Mouse (Mus musculus) left cerebral cortex, adult 11 months (tissue): Measurements from ENCODE around the gene Abcg8.
A peak's percentile ranks its signal among the peaks of the same experiment; 100 is the strongest.

Source experiments
- DNase-seq: peaks from one replicate; pipeline ENCODE4 v3.0.0; 2022; ENCODE audit warnings: low spot score

Gene Abcg8

GRCm38 (mm10) chr17:84658951-84659350 lies 17.2 kb upstream of the Abcg8 start:
- no peak for DNase-seq

DNA sequence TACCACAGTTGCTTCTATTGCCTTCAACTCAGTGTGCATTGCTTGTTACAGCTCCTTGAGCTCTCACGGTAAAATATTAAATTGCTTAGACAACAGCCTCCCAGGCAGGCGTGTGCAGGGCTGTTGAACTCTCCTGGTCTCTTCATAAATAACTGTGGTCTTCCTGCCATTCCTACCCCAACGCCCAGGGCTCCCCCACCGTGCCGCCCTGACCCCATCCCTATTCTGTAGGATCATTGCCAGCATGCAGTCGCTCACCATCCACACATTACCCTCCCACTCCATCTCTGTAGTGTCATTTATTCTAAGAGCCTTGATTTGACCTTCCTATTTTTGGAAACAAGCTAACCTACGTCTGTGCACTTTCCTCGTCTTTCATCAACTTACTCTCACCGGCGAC lies 11.0 kb upstream of the Abcg8 start:
- DNase-seq: no peak

GRCm38 (mm10) chr17:84665691-84666090 lies 10.4 kb upstream of the Abcg8 start:
- DNase-seq: no peak

DNA sequence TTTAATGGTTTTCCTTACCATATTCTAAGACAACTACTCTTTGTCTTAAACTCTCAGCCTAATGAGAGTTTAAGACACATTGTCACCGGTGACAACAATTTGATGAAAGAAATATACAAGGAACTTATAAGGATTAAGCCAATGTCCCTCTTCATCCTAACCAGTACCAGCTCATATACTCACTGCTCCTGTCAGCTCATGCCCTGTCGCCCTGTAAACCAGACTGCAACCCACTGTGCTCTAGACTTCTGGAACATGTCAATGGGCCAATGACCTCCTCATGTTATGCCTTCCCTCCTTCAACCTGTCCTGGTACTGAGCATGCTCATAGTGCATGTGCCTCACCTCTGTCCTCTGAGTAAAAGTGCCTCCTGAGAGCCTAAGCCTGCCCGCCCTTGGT lies 8.3 kb upstream of the Abcg8 start:
- DNase-seq: no peak

- no peak for DNase-seq
These were observed 3.4 kb upstream of the Abcg8 start for GRCm38 (mm10) chr17:84672376-84673369.

- DNase-seq: no peak
These were observed 2.1 kb upstream of the Abcg8 start for GRCm38 (mm10) chr17:84674048-84674447.

DNA sequence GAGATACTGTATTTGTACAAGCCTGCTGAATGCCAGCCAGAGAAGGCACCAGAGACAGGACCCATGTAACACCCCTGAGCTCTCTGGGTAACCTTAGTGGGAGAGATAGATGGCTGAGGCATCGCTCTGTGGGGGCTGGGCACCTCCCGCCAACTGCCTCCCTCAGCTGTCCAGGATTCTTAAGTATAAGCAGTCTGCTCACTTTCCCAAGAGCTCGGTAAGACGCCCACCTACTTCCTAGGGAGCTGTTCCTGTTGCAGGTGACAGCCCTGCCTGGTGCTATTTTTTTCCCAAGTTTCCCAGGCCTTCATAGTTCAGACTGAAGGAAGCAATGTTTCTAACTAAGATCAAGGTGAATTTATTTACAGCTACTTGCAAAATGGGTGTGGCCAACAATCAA lies 898 bp upstream of the Abcg8 start:
- DNase-seq: peak; percentile 28

GRCm38 (mm10) chr17:84677595-84677994 lies 1.5 kb downstream of the Abcg8 start:
- DNase-seq: no peak

DNA sequence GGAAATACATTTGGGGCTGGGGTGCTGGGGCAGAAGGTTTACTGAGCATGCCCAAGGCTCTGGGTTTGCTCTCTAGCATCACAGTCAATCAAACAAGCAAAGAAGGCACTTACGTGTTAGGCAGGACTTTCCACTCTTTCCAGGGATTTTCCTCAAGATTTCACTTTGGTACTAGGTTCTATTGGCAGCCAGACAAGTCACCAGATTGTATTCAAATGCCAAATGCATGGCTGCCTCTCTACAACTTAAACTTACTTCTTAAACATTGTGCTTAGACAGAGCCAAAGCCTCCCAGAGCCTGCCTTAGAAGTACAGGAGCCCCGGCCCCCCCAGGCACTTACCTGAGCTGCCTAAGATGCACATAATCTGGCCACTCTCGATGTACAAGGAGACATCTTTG lies 5.6 kb downstream of the Abcg8 start:
- no peak for DNase-seq

DNA sequence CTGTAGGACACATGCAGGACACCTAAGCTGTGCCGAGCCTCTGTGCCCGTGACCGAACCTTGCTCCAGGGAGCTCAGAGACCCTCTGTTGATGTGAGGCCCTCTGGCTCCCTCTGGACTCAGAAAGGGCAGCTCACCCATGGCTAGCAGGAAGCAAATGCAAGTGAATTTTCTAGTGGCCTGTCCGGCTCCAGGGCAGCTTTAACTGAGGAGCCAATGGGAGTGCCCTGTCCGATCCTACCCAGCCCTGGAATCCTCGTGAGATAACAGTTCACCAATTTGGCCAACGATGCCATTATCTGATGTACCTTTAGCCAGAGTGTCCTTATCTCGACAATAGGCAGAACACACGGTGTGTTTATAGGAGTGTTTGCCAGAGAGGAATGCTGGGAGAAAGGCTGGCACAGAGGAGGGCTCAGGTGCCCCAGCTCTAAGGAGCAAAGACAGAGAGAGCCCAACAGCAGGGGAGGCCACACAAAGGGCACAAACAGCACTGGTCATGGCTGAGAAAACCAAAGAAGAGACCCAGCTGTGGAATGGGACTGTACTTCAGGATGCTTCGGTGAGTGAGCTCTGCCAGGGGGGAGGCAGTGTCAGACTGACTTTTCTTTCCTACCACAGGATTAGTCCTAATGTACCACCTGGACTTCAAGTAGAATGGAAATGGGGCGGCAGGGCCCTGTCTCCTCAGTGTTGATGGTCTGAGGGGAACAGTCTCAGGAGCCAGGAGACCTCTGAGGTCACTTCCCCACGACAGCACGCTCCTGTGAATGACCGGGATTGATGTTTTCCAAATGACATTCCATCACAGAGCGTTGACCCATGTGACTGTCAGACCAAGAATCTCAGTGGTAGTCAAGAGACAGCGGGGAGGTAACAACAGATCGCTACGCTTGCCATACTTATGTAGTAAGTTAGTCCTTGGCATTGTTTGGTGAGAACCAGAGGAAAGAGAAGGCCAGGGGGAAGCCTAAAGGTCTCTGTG lies 6.9 kb downstream of the Abcg8 start, which contains the start of gene Abcg5:
Abcg5 (minus strand) TSS at position 278 of the 984 bp plus-strand sequence.
- no peak for DNase-seq

DNA sequence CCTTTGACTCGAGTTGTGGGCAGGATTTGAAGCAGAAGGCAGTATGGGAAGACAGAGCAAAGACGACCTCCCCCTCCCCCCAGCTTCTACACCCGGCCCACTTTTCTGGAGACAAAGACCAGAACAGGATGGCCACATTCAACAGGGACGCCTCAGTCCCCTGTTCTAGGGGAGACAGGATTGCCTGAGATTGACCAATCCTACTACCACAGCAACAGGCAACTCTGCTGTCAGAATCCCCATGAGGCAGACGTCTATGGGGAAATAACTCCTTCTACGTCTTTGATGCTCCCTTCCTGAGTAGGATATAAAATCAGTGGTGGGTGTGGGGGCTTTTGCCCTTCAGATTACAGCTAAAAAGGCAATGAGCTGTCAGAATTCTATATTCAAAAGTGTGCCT lies 8.2 kb downstream of the Abcg8 start:
- no peak for DNase-seq

DNA sequence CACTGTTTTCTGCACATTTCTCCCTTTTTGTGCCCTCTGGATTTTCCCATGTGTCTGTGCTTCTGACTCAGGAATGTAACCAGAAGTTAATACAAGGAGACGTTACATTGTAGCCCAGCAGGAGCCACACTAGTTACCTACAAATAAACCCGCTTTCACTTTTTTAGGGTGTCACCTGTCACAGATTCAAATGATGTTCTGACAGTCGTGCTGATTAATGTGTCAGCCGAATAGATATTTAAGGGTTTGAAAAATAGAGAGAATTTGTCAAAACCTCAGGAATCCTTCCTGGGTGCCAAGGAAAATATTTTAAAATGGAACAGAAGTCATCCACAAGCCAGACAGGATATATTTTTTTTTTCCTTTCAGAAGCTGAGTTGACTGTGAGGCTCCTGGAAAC lies 9.2 kb downstream of the Abcg8 start:
- no peak for DNase-seq

DNA sequence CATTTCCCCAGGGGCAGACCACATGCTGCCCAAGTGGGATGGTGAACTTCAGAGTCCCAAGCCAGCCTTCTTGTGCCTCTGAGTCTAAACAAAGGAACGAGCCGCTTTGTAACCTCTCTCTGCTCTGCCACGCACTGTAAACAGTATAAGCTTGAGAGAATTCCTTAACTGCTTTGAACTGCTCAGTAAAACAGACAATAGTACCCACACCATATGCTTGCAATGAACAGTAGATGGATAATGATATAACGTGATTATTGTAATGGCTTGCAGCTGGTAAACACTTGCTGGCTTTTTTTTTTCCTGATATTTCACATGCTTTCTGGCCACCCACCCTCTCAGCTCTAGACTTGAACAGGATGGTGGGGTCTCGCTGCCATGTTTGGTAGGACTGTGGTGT lies 11.9 kb downstream of the Abcg8 start:
- DNase-seq: no peak

GRCm38 (mm10) chr17:84688834-84689233 lies 12.7 kb downstream of the Abcg8 start:
- no peak for DNase-seq

- DNase-seq: no peak
These were observed 13.2 kb downstream of the Abcg8 start for GRCm38 (mm10) chr17:84689316-84689715.

DNA sequence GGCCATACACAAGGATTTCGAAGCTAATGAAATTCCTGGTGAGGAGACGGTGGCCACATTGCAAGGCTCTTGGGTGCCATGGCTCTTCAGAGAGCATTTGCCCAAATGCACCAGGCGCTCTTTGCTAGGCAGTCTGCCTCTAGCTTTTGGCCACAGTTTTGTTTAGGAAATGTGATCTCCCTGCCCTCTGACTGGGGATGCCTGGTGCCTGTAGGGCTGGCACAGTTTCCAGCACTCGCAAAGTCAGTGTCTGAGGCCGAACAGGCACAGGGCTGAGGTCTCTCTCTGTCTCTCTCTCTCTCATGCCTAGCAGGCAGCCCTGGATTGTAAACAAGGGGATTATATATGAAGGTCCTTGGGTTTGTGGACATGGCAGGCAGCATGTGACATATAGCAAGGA lies 14.0 kb downstream of the Abcg8 start:
- DNase-seq: no peak

DNA sequence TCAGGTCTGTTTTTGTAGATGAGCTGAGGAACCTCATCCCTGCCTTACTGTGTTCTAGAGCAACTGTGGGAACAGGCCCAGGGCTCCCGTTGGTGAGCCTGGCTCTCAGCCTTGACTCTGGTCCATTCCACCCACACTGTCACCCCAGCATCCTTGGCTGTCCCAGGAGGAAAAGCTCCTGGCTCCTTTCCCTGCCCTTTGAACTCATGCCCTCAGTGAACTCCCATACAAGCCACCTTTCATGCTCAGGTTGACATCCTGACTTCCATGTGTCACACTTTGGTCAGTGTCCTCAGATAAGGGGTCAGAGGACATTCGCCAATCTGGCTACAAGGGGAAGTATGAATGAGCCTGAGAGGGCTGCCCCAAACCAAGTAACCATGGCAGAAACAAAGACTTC lies 17.6 kb downstream of the Abcg8 start:
- DNase-seq: no peak

DNA sequence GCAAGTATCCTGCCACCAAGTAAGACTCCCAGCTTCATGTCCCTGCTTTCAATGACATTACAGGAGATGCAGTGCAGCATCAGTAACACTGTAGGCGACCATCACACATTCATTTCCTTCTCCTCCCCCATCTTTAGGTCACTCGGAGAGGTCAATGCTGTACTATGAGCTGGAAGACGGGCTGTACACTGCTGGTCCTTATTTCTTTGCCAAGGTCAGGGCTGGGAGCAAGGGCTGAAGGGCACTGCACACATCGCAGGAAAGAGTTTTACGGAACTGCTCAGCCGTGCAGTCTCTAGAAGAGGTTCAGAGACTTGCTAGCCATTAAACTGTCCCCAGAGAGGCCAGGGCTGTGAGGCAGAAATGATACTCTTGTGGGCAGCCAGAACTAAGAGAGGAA lies 20.4 kb downstream of the Abcg8 start:
- DNase-seq: no peak

DNA sequence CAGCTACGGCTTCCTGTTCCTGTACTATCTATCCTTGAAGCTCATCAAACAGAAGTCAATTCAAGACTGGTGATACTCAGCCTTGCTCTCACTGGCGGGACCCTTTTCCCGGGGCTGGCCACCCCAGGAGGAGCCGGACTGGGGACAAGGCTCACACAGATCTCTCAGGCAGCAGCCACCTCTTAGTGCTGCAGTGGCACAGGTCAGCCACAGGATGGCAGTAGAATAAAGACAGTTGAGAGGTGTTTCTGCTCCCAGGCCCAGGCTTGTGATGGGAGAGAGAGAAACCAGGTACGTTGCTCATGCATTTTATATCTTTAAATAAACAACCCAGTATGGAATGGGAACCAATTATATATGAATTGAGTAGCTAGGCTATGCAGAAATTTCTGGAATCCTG lies 22.6 kb downstream of the Abcg8 start:
- DNase-seq: peak; percentile 53

DNA sequence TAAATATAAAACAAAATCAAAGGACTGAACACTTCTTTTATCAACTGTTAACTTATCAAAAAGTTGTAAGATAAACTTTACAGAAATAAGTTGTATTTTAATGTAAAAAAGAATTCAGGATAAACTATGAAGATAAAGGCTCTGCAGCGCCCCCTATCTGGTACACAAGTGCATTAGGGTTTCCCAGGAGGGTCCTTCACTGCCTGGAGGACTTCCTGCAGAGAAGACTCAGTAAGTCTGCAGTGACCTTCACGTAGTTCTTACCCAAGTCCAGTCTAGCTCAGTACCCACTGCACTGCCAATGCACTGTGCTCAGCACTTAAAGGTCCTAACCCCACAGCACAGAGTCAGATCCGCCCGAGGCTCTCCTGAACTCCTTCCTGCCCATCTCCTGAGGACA lies 31.3 kb downstream of the Abcg8 start:
- DNase-seq: no peak

DNA sequence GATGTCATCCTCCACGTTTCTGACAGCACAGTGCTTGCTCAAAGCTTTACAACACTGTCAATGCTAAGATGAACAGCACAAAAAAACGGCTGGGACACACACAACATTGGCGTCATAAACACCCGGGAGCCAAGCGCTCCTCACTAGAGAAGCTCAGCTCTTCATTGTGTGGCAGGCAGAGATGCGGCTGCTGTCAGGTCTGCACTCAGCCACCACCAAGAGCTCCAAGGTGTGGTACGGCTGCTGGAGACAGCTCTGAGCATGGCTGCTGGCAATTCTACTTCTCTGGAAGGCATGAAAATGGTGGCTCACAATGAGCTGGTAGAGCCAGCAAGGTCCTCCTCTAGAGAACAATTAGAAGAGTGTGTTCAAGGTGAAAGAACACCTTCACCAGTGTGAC lies 32.7 kb downstream of the Abcg8 start:
- DNase-seq: no peak

DNA sequence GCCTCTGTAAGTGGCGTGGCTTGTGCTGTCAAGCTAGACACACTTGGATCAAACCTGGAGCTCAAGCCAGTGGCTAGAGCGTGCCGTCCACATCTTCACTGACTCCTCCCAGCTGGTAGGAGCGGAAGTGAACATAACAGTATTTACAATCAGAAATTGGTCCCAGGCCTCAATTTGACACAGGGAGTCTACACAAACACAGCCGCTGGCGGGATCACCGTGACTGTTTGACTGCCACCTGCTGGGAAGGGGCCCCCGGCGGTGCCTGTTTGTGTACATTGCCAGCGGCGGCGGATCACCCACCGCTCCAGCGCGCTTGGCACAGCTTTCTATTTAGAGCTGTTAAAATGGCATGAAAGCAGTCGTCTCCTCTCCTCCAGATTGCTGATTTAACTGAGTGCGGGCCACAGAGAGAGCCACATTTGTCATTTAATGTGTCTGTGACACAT lies 33.3 kb downstream of the Abcg8 start:
- DNase-seq: no peak
